Mouse (Mus musculus): ENCODE data around the gene Olfr578. TPM values are rescaled to one million over a fixed set of nuclear protein-coding genes. Genes with fewer than 3 reads are reported as not detected.

The Olfr578 gene
- total RNA-seq (2021): not detected

DNA sequence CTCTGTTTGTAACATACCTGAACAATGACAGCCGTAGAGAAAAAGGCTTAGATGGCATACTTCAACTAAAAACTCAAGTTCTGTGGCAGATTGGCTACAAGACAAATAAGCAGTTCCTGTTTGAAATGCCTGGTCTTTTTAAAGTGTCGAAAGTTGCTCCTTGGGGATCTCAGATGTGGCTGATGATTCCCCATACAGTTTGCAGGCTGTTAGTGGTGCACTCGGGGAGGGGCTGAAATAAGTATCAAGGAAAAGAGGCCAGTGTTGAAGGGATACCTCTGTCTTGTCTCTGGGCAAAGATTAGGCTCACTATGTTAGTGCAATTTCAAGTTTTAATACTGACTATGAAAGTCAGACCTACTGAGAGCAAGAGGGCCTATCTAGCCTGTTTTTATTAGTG lies at the start of gene Olfr578:
TSS of gene Olfr578 (minus strand) at position 101 of the 400 bp plus-strand sequence.
- no peak for DNase-seq

GRCm38 (mm10) chr7:103037724-103038123 lies 48.6 kb upstream of the Olfr578 start, which contains the start of gene Olfr582:
Gene Olfr582 (plus strand): TSS chr7:103038024.
- no peak for DNase-seq

DNA sequence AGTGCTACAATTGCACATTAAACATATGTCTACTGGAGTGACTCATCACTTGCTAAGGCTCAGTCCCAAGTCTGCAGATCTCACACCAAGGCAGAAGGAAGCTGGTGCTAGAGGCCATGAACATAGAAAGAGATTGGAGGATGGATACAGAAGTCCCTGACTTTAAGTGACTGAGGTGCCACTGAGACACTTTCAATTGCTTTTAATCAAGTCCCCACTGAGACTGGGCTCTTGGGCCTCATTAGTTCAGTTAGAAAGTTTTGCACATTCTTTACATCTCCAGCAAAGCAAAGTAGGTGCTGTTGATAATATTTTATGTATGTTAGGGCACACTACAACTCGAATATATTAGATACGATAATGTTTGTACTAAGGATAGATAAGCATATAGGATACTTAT lies 13.3 kb downstream of the Olfr578 start, which contains the start of gene Olfr577:
TSS of gene Olfr577 (minus strand) at position 101 of the 400 bp plus-strand sequence.
- no peak for DNase-seq

DNA sequence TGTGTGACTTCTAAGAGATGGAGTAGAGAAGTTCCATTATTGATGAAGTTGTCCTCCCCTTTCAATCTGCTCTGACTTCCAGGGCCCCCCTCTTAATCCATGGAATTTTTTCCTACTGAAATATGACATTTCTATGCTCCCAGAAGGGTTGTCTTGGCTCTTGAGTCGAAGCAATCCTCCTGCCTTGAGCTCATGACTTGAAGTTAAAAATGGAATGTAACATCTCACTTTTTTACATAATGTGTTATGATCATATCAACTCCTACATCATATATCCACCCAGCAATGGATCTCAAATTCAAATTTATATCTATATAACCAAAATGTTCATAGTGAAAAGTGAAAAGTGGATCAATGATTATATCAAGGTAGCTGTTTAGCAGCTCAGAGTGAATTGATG lies 14.7 kb downstream of the Olfr578 start:
- DNase-seq: no peak

- DNase-seq: no peak
Measured at GRCm38 (mm10) chr7:102962360-102962759, 26.8 kb downstream of the Olfr578 start, which contains the start of gene Olfr576. Gene Olfr576 (plus strand): TSS chr7:102962660.

DNA sequence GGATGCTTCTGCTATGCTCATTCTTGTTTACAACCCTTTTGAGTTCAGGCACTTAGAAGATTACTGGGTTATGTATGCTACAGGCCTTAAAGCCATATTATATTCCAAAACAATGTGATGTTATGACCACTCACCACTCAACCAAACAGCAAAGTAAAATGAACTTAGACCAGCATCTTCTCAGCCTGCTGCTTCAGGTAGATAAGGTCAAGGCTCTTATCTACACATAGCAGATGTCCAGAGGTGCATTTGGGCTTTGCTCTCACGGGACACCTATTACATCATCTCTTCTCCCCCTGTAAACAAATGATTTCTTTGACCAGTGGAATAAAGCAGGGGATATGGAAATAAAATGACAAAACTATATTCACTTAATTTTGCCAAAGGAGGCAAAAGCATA lies 30.5 kb downstream of the Olfr578 start, which contains the start of gene Olfr575:
TSS of gene Olfr575 (minus strand) at position 183 of the 400 bp plus-strand sequence.
- no peak for DNase-seq

DNA sequence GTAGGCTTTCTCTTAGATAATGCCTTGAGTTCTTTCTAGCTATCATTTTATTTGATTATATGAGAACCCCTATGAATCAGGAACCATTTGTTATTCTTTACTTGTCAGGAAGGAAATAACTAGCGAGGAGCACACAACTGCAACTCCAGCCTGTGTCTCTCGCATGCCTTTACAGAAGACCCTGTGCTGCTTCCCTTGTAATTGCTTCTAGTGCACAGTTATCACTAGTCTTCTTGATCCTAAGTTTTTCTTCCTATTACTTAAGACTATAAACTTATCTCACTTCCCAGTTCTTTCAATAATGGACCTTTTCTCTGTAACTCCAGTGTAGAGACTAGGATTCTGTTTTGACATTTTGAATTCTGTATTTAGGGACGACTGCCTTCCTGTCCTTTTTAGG lies 31.0 kb downstream of the Olfr578 start:
- DNase-seq: no peak

- no peak for DNase-seq
Measured at GRCm38 (mm10) chr7:102950732-102951131, 38.4 kb downstream of the Olfr578 start.

DNA sequence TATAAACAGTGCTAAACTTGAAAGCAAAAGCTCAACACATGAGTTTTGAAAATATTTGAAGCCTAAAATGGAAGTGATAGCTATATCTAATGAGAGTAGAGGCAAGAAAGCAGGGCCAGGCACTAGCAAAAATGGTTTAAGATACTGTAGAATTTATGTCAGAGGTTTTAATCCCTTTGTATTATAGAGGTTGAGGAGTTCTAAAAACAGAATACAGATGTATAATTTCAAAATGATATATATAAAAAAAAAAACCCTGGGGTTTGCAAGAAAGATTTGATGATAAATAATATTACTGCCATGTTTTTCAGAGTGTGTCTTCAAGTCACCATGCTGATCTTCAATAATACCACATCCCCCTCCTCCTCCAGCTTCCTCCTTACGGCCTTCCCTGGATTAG lies 41.0 kb downstream of the Olfr578 start, which contains the start of gene Olfr574:
TSS of gene Olfr574 (plus strand) at position 301 of the 400 bp plus-strand sequence.
- no peak for DNase-seq

DNA sequence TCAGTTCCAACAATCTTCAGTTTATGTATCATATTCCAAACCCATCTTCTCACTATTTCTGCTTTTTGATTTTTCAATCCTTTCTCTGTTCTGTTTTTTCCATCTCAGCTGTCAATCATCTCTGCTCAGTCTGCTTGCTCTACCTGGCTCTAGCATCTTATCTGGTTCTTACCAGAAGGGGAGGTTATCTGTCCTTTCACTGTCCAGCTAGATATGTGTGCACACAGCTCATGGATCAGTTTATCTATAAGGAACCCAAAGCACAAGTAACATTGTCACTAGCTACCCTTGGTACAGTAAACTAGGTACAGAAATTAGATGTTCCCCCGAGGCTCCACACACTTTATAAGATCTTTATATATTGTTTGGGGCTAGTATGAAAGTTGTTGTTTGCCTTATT lies 45.7 kb downstream of the Olfr578 start:
- DNase-seq: no peak

- DNase-seq: no peak
Measured at GRCm38 (mm10) chr7:102942475-102942874, 46.6 kb downstream of the Olfr578 start, which contains the start of gene Olfr573-ps1. Gene Olfr573-ps1 (minus strand): TSS chr7:102942575.

Other genes starting within 250 kb of the Olfr578 start
- gene Olfr560, start 230.0 kb downstream of the Olfr578 start, total RNA-seq (2021): not detected
- under 1 TPM; 0.17 to 0.30 TPM for gene Olfr78, start 229.9 kb downstream of the Olfr578 start, total RNA-seq (2021)
- gene Olfr561, start 218.1 kb downstream of the Olfr578 start, total RNA-seq (2021): not detected
- not detected for gene Olfr564, start 185.8 kb downstream of the Olfr578 start, total RNA-seq (2021)
- not detected for gene Olfr566, start 130.6 kb downstream of the Olfr578 start, total RNA-seq (2021)
- not detected for gene Olfr568, start 112.2 kb downstream of the Olfr578 start, total RNA-seq (2021)
- not detected for gene Olfr569, start 98.4 kb downstream of the Olfr578 start, total RNA-seq (2021)
- not detected for gene Olfr570, start 94.7 kb downstream of the Olfr578 start, total RNA-seq (2021)
- not detected for gene Olfr571, start 71.8 kb downstream of the Olfr578 start, total RNA-seq (2021)
- not detected for gene Olfr572, start 64.9 kb downstream of the Olfr578 start, total RNA-seq (2021)
- not detected for gene Olfr573-ps1, start 46.7 kb downstream of the Olfr578 start, total RNA-seq (2021)
- not detected for gene Olfr574, start 40.9 kb downstream of the Olfr578 start, total RNA-seq (2021)
- not detected for gene Olfr575, start 30.5 kb downstream of the Olfr578 start, total RNA-seq (2021)
- gene Olfr576, start 26.7 kb downstream of the Olfr578 start, total RNA-seq (2021): not detected
- gene Olfr577, start 13.4 kb downstream of the Olfr578 start, total RNA-seq (2021): not detected
- gene Olfr582, start 48.7 kb upstream of the Olfr578 start, total RNA-seq (2021): not detected
- not detected for gene Olfr583, start 62.0 kb upstream of the Olfr578 start, total RNA-seq (2021)
- gene Olfr584, start 92.6 kb upstream of the Olfr578 start, total RNA-seq (2021): not detected
- gene Olfr585, start 108.4 kb upstream of the Olfr578 start, total RNA-seq (2021): not detected
- gene Olfr586, start 136.3 kb upstream of the Olfr578 start, total RNA-seq (2021): not detected
- gene Olfr588-ps1, start 151.6 kb upstream of the Olfr578 start, total RNA-seq (2021): not detected
- gene Olfr589, start 167.0 kb upstream of the Olfr578 start, total RNA-seq (2021): not detected
- not detected for gene Olfr591, start 189.0 kb upstream of the Olfr578 start, total RNA-seq (2021)
- gene Olfr592, start 195.5 kb upstream of the Olfr578 start, total RNA-seq (2021): not detected
- gene Olfr593, start 222.5 kb upstream of the Olfr578 start, total RNA-seq (2021): not detected
- gene Olfr594, start 227.7 kb upstream of the Olfr578 start, total RNA-seq (2021): not detected